Mouse (Mus musculus): ENCODE data around the gene Clec4a1. TPM values are rescaled to one million over a fixed set of nuclear protein-coding genes. Genes with fewer than 3 reads are reported as not detected.

Clec4a1 gene
- polyA plus RNA-seq (2017; shearing (Covaris generic)): 1 to 10 TPM in 1 of 2 experiments, under 1 TPM in 1; 0.27 to 1.2 TPM

GRCm38 (mm10) chr6:122921451-122921850 is at the start of gene Clec4a1:
Gene Clec4a1 (plus strand): TSS chr6:122921848.

GRCm38 (mm10) chr6:122873871-122874719 is 47.6 kb upstream of the Clec4a1 start, which contains the start of gene Necap1:
Gene Necap1 (plus strand): TSS chr6:122874474.

DNA sequence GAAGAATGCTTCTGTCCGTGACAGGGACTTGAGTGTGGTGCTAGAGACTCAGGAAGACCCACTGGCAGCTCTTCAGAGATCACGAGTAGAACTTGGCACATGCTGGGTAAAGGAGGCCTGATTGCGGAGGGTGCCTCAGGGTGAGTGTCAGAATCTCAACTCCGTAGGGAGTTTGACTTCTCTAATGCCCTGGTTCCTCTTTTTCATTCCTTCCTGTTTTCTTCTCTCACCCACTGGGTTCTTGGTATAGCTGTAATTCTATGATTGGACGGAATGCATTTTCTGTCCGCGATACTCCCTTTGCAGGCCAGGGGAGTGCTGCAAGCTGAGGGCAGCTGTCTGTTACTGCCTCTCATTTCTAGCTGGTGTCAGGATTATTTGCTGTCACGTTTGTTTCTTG is 30.8 kb downstream of the Clec4a1 start, which contains the start of gene Clec4a3:
Gene Clec4a3, plus strand, starts transcription at position 115 of the 400 bp plus-strand sequence.

Other genes starting within 250 kb of the Clec4a1 start
- not detected for gene Nanog, start 214.4 kb upstream of the Clec4a1 start, polyA plus RNA-seq (2017; shearing (Covaris generic))
- 100 to 1,000 TPM in 1 of 2 experiments, 10 to 100 TPM in 1; 25.0 to 123 TPM for gene Slc2a3, start 120.2 kb upstream of the Clec4a1 start, polyA plus RNA-seq (2017; shearing (Covaris generic))
- 10 to 100 TPM; 25.9 to 28.9 TPM for gene Foxj2, start 101.9 kb upstream of the Clec4a1 start, polyA plus RNA-seq (2017; shearing (Covaris generic))
- under 1 TPM; 0.07 to 0.72 TPM for gene C3ar1, start 65.7 kb upstream of the Clec4a1 start, polyA plus RNA-seq (2017; shearing (Covaris generic))
- 10 to 100 TPM; 23.9 to 25.8 TPM for gene Necap1, start 47.4 kb upstream of the Clec4a1 start, polyA plus RNA-seq (2017; shearing (Covaris generic))
- gene Clec4a3, start 30.7 kb downstream of the Clec4a1 start, polyA plus RNA-seq (2017; shearing (Covaris generic)): 1 to 10 TPM; 1.2 to 4.4 TPM
- not detected for gene Clec4a4, start 68.5 kb downstream of the Clec4a1 start, polyA plus RNA-seq (2017; shearing (Covaris generic))
- under 1 TPM in 1 of 2 experiments, not detected in 1; 0.66 TPM for gene Clec4b1, start 128.1 kb downstream of the Clec4a1 start, polyA plus RNA-seq (2017; shearing (Covaris generic))
- 1 to 10 TPM in 1 of 2 experiments, under 1 TPM in 1; 0.57 to 1.8 TPM for gene Clec4a2, start 184.6 kb downstream of the Clec4a1 start, polyA plus RNA-seq (2017; shearing (Covaris generic))

All from activated CD4-positive, CD25-positive, alpha-beta regulatory T cell (primary cell).